Mouse (Mus musculus) urinary bladder, postnatal 14 days (tissue): ENCODE data around the gene Ric1.

ENCODE experiments used
- DNase-seq: peaks from one replicate; pipeline ENCODE4 v3.0.0; 2021; ENCODE audit warnings: low spot score

The Ric1 gene

DNA sequence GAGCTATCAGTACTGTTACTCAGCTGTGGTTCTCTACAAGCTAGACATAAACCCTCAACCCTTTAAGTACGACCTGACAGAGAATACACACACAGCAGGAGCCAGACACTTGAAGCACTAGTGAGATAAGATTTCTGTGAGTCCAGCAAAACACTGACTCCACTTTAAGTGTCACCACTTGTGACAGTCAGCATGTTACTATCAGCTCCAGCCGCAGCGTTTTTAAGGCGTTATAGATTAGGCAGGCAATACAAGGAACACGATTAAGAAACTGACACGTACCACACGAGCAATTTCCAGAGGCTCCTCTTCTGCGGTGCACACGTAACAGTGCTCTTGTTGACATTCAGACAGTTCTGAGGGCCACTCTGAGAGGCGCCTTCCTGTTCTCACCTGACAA, 88.8 kb downstream of the Ric1 start:
- DNase-seq, result no peak

DNA sequence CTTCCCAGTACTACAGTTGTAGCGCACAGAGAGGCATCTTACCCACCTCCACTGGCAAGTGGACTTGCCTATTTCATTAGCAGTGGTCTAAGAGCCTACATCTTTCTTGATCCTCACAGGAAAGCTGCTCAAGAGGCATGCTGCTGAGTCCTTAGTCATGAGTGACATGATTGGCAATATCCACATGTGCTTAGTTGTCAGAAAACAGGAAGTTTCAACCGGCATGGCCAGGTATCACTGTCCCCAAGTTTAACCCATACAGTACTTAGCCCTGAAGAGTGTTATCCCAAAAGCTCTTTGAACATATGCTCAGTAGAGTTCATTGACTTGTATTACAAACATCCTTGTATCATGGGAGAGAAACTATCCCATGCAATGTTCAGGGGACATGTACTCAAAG, 90.0 kb downstream of the Ric1 start:
- no peak for DNase-seq

DNA sequence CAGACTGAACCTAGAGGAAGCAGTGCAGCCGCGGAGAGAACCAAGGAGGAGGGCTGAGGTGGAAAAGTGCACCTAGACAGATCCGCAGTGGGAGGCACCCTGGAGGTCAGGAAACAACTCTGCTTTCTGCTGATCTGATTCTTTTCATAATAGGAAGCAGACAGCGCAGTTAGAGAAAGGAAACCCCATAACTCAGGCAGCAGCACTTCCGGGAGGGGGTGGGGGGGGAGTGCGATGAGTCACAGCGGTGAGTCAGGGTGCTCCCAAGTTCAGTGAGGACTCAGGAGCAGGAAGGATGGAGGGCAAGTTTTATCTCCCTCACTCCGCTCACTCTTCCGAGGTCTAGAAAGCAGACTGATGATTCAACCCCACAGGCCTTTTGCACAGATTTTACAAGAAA, 119.0 kb downstream of the Ric1 start:
- peak; percentile 37 for DNase-seq

DNA sequence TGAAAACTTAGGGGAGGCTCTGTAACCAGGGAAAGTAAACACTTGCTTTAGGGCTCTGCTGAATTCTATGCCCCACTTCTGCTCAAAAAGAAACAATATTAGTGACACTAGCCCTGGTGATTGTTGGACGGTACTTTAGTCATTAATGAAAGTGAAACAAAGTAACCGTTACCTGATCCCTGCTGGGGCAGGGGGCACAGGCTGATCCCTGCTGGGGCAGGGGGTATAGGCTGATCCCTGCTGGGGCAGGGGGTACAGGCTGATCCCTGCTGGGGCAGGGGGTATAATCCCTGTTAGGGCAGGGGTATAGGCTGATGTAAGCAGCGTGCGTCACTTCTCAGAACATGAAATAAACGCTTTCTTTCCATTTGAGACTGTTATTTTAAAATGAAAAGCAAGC, 119.4 kb downstream of the Ric1 start:
- no peak for DNase-seq

DNA sequence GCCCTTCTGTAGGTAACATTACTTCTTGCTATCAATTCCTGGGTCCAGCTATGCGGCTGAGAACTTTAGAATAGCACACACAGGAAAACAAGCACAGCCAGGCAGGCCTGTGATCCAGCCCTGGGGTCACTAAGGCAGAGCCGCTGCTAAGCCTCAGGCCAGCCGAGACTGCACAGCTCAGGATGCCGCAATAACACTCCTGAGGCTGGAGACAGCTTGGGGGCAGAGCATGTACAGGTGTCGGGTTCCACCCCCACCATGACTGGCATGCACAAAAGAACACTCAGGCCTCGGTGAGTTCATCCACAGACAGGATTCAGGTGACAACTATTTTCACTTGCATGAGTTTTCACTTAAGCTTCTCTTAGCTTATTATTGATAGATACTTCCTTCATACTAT, 120.1 kb downstream of the Ric1 start:
- DNase-seq, result no peak

DNA sequence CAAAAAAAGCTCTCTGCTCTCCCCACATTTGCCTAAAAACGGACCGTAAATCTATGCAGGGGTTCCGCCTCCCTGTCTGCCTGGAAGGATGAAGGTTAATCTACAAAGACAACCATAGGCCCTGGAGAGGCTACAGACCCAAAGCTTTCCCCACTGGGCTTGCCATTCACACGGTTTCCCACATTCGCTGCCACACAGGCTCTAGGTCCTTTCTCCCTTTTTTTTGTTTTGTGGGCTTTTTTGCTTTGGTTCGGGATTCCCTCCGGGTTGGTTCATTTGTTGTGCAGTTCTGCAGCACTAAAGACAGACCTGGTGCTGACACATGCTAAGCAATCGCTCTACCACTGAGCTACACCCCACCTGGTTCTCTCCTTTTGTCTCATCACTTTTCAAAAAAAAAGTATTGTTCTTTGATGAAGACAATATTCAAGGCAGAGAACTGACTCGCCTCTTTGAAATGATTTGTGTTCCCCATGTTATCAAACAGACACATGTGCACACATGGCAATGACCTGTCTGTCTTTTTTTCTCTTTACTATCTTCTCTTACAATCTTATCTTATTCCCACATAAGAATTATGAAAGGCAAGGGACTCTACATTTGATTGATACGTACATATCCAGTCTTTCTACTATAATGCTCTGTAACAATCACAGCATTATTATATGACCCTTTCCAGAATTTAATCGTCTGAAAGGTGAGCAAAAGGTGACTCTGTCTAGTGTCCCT, 121.3 kb downstream of the Ric1 start:
- DNase-seq, result no peak

DNA sequence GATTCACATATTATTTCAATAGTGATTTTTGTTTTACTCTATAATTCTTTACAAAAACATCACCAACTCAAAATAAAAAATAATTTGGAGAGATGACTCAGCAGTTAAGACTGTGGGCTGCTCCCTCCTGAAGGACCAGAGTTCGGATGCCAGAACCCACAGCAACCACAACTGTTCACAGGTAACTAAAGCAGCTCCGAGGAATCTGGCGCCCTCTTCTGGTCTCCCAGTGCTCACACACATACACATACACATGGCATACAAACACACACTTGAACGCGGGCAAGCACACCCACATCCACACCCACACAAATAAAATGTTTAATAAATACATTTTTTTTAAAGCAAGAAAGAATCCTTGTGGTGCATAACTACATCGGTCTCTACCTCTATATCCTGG, 122.7 kb downstream of the Ric1 start:
- DNase-seq, result no peak

DNA sequence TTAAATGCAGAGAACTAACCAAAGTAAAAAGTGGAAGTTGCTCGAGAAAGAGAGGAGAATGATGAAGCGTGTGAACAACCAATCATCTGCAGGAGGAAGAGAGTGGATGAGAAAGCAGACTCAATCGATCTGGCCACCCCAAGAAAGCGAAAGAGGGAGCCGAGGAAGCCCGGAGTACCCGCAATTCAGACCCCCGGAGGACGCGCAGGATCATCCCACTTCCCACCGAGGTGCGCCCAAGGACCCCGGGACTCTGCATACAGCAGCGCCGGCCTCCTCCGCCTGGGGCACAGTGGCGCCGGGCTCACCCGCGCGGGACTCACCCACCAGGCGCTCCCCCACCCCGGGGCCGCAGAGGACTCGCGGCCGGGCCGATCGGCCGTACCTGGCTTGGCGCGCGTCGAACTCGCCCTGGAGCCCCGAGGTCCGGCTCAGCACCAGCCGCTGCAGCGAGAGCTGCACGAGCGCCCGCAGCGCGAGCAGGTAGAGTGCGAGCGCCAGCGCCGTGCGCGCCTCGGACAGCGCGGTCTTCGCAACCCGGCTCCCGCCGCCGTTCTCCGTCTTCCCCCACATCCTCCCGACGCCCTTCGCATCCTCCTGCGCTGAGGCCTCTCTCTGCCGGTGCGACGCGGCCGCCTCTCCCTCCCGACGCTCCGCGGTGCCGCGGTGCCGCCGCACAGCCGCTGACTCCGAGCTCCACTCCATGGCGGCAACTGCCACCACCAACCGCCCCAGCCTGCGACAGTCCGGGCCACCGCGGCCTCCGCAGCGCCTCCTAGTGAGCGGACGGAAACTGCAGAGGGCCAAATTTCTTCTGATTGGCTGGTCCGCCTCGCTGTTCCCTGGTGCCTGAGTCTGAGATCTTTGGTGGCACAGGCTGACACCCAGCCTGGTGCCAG, 125.8 kb downstream of the Ric1 start, which contains the start of gene Ermp1:
Gene Ermp1 (minus strand): TSS at position 765 of the 899 bp plus-strand sequence.
- DNase-seq, result peak; percentile 96

DNA sequence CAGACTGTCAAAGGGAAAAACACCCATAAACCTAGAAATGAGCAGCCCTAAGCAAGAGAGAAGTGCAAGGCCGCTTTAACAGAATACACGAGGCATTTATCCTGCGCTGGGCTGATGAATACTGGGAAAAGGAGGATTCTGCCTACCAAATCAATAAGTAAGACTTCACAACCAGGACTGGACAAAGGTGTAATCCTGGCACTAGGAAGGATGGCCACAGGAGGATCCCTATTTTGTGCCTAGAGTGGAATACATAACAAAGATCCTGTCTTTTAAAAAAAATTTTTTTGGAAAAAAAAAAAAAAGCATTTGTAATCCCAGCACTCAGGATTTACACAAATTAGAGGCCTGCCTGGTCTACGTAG, 126.5 kb downstream of the Ric1 start:
- DNase-seq, result no peak

DNA sequence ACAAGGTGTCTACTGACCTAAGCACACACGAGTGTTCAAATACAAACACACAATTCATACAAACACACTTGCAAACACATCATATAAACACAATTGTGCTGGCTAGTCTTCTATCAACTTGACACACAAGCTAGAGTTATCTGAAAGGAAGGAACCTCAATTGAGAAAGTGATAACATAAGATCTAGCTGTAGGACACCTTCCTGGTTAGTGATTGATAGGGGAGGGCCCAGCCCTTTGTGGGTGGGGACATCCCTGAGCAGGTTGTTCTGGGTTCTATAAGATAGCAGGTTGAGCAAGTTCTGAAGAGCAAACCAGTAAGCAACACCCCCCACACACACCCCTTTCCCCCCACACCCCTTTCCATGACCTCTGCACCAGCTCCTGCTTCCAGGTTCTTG, 127.6 kb downstream of the Ric1 start:
- DNase-seq, result no peak

DNA sequence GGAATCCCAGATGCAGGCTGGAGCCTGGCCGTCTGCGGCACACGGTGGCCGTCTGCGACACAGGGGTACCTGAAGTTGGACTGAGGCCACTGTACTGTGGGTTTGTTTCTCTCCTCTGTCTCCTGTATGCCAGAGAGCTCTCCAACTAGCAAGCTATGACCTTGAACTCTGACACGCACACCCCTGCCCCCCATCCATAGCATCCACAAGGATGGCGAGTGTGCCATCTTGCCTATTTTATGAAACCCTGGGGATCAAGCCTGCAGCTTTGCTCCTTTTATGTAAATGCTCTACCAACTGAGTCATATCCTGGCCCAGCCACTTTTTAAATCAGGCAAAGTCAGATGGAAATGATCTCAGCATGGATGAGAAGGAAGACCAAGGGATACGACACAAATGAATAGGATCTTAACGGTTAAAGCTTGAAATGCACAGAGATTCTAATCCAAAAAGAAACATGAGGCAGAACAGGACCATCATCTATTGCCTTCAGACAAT, 131.7 kb downstream of the Ric1 start:
- no peak for DNase-seq

DNA sequence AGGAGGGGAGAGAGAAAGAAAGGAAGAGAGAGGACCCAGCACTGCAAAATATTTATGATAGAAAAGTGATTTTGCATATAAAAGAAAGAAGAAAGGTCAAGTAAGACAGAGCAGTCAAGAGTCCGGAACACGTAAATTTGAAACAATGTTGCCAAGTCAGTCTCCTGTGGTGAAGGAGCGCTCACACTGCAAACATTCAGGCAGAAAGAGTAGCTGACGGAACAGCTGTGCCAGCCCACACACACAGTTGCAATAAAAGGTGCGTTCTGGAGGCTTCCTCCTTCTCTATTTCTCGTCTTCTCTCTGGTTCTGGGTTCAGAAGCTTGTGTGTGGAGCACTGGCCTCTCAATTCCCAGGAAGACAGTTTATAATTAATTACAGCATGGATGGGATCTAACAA, 133.1 kb downstream of the Ric1 start:
- DNase-seq, result no peak

DNA sequence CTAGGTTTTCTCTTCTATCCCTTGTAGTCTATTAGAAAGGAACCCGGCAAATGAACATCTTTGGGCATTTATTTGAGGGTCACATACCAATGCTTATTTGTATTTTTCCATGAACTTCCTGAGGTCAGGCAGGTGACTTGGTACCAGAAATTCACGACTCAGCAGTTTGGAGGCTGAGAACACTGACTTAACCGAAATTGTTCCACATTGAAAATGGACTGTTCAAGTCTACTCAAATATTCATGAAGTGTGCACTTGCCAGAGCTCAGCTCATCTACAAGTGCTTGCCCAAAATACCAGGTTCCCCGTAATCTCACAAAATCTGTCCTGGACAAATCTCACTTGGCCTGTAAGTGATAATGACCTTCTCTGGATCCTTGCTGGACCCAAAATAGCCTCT, 133.9 kb downstream of the Ric1 start:
- no peak for DNase-seq
